In genomic region chr1:127045711-127046420, GRCm38 (mm10) we compare ENCODE assay signal across 35 mouse cellular contexts.
"Had no signal": no experiment of that assay in that cellular context is flagged by ENCODE, and none has a peak within 500 bp of the region (broad histone marks: within the 10 kb centered on the region; RNA-seq: fewer than 3 reads in every experiment).

No protein-coding gene starts in this region.

- H3K9me3 ChIP-seq: heart, embryonic 10.5 days; heart, embryonic 12.5 days; heart, embryonic 13.5 days; heart, embryonic 15.5 days; hindbrain, embryonic 10.5 days; hindbrain, embryonic 12.5 days; hindbrain, embryonic 13.5 days; hindbrain, embryonic 15.5 days; intestine, embryonic 15.5 days; kidney, embryonic 15.5 days had no signal

- H3K4me2 ChIP-seq: heart, embryonic 11.5 days; heart, embryonic 12.5 days; heart, embryonic 13.5 days; heart, embryonic 15.5 days; hindbrain, embryonic 12.5 days; hindbrain, embryonic 13.5 days; hindbrain, embryonic 14.5 days; hindbrain, embryonic 15.5 days; intestine, embryonic 15.5 days; kidney, embryonic 15.5 days had no signal

- ATAC-seq: hindbrain, embryonic 16.5 days; hindbrain, postnatal 0 days; inflammation-experienced regulatory T-cells, adult 6 months; intestine, embryonic 15.5 days; intestine, embryonic 16.5 days; intestine, postnatal 0 days had no signal

- H3K4me1 ChIP-seq: heart, embryonic 10.5 days; heart, embryonic 12.5 days; heart, embryonic 13.5 days; heart, embryonic 15.5 days; hindbrain, embryonic 10.5 days; hindbrain, embryonic 12.5 days; hindbrain, embryonic 13.5 days; hindbrain, embryonic 15.5 days; intestine, embryonic 15.5 days; kidney, embryonic 15.5 days had no signal

- H3K4me3 ChIP-seq: heart, embryonic 10.5 days; heart, embryonic 12.5 days; heart, embryonic 13.5 days; heart, embryonic 15.5 days; hindbrain, embryonic 10.5 days; hindbrain, embryonic 12.5 days; hindbrain, embryonic 13.5 days; hindbrain, embryonic 15.5 days; intestine, embryonic 15.5 days; kidney, embryonic 15.5 days; layer of hippocampus, adult 2 months had no signal

- DNase-seq: heart, postnatal 10 days; heart, postnatal 14 days; heart, postnatal 36 days; heart, postnatal 4 days; kidney, adult 11 months; kidney, adult 18-20 months; kidney, adult 2 months; kidney, adult 8-10 months; kidney, adult 9 months; kidney, postnatal 10 days; kidney, postnatal 14 days; kidney, postnatal 25 days; kidney, postnatal 36 days; kidney, postnatal 4 days; layer of hippocampus, adult 9-11 months; layer of hippocampus, postnatal 36 days had no signal

- H3K27ac ChIP-seq: heart, embryonic 10.5 days; heart, embryonic 13.5 days; heart, embryonic 15.5 days; hindbrain, embryonic 10.5 days; hindbrain, embryonic 12.5 days; hindbrain, embryonic 13.5 days; hindbrain, embryonic 14.5 days; hindbrain, embryonic 15.5 days; hindbrain, postnatal 0 days; intestine, embryonic 15.5 days; kidney, embryonic 15.5 days; kidney, postnatal 0 days; layer of hippocampus, adult 2 months had no signal

- H3K9ac ChIP-seq: heart, embryonic 12.5 days; heart, embryonic 13.5 days; heart, embryonic 15.5 days; hindbrain, embryonic 12.5 days; hindbrain, embryonic 13.5 days; hindbrain, embryonic 14.5 days; hindbrain, embryonic 15.5 days; intestine, embryonic 15.5 days; kidney, embryonic 15.5 days had no signal

- H3K36me3 ChIP-seq: heart, embryonic 10.5 days; heart, embryonic 12.5 days; heart, embryonic 13.5 days; heart, embryonic 15.5 days; hindbrain, embryonic 10.5 days; hindbrain, embryonic 12.5 days; hindbrain, embryonic 13.5 days; hindbrain, embryonic 15.5 days; intestine, embryonic 15.5 days; kidney, embryonic 15.5 days had no signal

- H3K27me3 ChIP-seq: heart, embryonic 12.5 days; heart, embryonic 13.5 days; heart, embryonic 15.5 days; hindbrain, embryonic 12.5 days; hindbrain, embryonic 13.5 days; hindbrain, embryonic 15.5 days; intestine, embryonic 15.5 days; kidney, embryonic 15.5 days had no signal
